Mouse (Mus musculus): ENCODE data around the gene Prim2. TPM values are rescaled to one million over a fixed set of nuclear protein-coding genes. Genes with fewer than 3 reads are reported as not detected.

Gene Prim2
- total RNA-seq, 2 experiments from 2014 or later, result 2.4 TPM

DNA sequence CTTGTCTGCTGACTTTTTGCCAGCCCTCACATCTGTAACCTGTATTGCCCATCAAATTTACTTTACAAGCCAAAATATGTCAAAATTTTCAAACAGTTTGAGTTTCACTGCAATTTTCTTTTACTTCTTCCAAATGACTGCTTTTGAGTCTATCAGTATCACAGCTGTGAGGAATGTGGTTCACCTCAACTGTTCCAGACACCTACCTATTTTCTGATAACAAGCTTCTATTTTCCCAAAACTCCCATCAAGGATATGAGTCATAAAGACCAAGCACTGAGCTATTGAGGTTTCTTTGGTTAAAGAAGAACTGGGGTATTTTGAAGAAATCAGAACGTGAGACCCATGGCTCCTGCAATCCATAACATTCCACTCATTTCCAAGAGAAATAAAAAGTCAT lies 57.5 kb downstream of the Prim2 start:
- no peak for DNase-seq
- intact Hi-C loops (cut with DNase I), result no loop called here

DNA sequence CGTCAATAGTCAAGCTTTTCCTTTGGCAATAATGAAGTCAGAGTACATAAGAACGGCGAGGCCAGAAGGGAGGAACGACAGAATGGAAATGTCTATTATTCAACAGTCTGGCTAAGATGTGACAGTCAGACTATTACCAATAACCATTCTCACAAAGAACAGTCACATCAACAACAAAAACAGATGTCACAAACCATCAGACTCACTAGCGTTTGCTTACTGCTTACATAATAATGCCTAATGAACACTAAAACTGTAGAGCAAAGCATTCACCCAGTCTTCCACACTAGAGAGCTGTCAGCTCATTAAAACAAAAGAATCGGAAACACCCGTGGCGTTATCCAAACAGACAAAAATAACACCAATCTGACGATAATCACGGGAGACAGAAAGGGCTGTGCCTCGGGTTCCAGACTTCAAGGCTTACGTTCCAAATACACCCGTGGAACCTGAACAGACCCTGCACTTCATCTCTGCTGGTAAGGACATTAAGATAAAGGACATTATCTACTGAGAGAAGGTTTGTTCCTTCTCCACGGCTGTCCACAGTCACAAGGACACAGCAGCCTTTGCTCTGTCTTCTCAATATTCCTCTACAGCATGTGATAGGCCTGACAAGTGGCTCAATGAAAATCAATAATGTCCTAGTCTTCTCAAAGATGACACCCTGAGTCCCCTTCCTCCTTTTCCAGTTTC lies 59.4 kb downstream of the Prim2 start:
- no peak for DNase-seq
- intact Hi-C loops (cut with DNase I), result no loop called here

DNA sequence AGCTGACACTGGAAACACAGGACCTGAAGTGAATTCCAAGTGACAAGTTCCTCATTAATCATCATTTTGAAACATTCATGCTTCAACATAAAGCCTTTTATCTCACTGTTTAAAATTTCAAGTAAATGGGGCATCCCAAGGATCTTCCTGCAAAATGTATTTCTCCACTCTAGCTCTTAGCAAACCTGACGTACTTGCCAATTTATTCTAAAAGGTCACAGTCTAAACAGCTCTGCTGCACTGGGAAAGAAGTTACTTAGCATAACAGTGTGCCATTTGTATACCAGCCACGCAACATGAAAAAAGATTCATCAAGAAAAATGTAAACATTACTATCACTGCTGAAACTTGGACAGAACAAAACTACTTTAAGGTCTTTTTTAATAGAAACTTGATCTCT lies 61.5 kb downstream of the Prim2 start:
- intact Hi-C loops (cut with DNase I), result no loop called here

DNA sequence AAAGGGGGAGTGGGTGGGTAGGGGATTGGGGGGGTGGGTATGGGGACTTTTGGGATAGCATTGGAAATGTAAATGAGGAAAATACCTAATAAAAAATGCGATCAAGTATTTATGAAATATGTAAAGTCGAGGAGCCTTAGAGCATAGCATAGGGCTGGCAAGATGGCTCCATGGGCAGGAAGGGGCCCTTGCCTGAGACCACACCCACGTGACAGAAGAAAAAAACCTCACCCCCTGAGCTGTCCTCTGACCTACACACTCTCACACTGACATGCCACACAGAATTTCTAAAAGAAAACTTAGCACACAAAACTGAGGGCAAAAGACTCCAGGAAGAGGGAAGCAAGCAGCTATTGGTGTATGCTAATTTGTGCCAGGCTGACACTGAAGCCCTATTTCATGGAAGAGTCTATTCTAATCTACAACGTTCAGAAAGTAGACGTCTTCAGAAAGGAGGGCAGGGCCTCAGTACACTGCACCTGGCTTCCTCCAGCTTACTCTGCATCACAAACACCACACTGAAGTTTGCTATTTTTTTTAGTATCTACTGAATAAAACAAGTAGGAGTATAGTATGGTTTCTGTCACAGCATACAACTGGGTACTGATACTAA lies 65.4 kb downstream of the Prim2 start:
- DNase-seq, result no peak
- intact Hi-C loops (cut with DNase I), result no loop called here

More for the DNA sequence above, 61.5 kb downstream of the Prim2 start:
- DNase-seq, result no peak

DNA sequence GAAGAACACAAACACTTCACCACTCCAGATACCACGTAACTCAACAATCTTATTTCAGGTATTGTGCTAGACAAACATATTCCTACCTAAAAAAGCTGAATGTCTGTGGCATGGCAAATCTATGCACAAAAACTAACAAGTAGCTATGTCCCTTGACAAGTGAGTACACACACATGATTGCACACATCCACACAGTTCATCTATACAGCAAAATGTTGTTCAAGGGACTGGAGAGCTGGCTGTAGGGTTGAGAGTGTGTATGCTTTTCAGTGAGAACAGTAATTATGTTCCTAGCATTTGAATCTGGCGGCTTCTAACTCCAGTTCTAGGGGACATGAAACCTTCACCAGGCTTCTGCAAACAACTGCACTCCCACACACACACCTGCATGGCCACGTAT lies 69.9 kb downstream of the Prim2 start:
- no peak for DNase-seq
- intact Hi-C loops (cut with DNase I), result no loop called here

DNA sequence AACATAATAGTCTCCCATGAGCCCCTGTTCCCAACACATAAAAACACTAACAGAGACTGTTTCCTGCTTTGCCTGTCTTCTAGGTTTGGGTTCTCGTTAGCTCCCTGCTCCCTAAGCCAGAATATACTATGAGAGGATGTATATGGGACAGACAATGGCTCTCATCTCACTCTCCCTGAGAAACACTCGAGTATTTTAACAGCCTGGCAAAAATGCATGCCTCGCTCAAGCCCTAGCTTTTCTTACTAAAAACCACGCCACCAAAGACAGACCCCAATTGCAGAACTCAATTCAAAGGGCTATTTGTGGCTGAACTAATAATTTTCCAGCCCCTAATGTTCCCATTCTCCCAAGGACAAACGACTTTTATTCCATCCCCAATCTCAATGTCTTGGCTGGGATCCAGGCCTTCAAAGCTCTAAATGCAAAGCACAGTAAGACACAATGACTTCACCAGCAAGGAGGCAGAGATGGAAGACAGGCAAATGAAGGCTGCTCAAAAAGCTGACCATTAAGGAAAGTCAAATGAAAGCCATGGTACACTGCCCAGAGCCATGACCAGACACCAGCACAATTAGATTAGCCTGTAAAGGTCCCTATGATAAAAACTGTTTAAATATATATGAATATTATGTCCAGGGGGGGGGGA lies 70.5 kb downstream of the Prim2 start:
- no peak for DNase-seq
- intact Hi-C loops (cut with DNase I), result no loop called here

DNA sequence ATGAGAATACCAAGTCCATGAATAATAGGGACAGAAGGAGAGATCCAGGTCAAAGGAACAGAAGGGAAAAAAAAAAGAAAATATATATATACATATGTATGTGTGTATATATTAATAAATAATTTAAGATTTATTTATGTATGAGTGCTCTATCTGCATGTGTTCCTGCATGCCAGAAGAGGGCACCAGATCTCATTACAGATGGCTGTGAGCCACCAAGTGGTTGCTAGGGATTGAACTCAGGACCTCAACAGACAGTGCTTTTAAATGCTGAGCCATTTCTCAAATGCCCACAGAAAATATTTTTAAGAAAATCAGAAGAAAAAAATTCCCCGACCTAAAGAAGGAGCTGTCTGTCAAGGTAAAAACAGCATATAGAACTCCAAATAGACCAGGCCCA lies 72.6 kb downstream of the Prim2 start:
- intact Hi-C loops (cut with DNase I), result no loop called here
- no peak for DNase-seq

DNA sequence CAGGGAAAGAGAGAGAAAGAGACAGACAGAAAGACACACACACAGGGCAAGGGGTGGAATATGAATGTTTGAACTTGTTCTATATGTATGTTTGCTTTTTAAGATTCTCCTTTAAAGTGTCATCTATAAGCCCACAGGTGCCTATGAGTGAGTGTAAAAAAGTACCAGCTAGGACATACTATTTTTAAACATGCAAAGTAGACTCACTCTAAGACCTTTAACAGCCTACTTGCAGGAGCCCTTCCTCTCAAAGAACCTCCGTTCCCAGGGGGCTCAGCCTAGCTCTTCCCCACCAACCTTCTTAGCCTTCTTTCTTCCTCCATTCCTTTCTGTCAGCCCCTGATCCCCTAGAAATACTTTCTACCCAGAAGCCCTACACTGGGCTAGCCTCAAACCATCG lies 73.7 kb downstream of the Prim2 start:
- no peak for DNase-seq
- intact Hi-C loops (cut with DNase I), result no loop called here

DNA sequence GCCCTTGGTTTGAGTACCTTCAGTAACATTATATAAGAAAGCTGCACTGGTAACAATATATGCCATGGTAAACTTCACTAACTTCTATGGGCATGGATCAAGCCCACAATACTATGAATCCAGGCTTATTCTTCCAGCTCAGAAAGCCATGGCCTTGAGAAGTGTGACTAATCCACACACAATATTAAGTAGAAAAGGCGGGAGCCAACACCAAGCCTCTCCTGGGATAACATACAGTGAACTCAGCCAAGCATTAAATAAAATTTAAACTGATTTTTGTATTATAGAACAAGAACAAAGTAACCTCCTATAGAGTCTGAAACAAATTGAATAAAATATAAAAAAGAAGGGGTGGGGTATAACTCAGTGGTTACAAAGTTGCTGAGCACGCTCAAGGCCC lies 74.6 kb downstream of the Prim2 start:
- intact Hi-C loops (cut with DNase I), result no loop called here
- no peak for DNase-seq

DNA sequence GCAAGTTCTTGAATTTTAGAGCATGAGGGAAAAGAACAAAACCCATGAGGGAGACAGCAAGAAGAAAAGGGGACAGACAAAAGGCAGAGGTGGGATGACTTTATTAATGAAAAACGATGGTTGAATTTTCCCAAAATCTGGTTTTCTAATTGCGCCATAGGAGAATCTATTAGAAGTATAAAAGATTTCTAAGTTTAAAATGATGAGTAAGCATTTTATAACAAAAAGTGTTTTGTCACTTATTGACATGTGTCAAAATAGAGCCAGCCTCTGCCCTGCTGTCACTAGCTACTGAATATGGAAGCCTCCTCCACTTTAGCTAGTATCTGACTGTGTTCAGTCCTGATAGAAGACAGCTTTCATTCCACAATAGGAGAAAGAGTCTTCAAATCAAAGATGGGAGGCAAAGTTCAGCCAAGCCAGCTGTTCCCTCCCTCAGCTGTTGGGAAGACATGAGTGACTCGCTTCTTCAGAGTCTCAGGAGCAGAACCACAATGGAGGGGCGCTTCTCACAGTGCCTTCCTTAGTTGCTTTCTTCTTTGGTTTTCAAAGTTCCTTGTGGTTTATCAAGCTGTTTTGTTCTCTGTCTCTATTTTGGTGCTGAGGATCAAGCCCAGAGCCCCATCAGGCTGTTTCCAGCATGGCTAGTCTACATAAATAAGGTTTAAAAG lies 75.7 kb downstream of the Prim2 start:
- DNase-seq, result no peak
- intact Hi-C loops (cut with DNase I), result no loop called here

DNA sequence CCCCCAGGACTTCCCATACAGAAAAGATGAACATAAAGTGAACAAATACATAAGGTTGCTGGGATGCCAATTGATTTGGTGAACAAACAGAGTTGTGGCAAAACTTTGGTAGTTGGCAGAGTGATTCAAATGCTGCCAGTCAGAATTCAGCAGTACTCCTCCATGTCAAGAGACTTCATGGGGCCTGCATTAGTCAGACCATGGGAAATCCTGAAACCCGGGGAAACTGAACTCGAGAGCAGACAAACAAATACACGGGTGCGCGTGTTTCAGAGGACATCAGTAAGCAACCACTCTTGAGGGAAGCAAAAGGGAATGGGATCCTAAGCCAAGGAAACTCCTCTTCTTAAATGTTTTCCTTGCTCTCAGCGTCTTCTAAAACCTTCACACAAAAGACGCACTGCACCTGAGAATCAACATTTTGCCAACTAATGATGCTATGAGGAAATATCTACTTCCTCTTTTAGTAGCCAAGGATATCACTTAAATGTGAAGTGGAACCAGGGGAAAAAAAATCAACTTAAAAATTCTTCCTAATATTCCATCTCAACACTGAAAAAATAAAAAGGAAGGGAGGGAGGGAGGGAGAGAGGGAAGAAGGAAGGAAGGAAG lies 77.5 kb downstream of the Prim2 start:
- intact Hi-C loops (cut with DNase I), result no loop called here
- no peak for DNase-seq

DNA sequence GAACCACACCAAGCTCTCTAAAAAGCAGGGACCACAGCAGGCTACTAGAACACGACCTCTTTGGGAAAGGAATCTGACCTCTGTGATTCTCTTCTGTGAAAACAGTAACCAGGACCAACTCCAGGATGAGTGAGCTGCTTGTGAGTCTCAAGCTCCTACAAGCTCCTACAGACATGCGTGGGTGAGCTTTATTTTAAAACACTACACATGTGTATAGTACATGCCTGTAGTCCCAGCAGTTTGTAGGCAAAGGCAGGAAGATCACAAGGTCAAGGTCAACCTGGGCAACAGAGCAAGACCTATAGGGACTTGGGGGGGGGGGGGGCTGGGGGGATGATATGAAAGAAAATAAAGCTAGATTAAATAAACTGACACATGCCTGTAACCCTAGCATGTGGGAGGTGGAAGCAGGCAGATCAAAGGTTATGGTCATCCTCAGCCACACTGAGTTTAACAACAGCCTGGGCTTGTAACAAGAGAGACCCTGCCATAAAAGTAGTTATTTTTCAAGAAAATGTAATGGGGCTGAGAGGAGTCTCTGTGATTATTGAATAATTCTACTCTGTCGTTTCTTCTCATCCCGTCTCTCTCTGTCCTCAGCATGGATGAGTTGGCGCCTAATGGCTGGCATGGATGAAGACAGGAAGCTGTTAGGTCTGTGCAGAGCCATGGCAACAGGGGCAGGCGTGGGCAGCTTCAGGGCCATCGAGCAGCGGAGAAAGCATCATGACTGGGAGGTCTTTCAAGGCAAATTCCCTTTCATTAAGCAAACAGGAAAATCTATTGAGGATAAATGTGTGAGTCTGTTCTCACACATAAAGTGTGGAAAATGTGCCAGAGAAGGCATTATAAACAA lies 78.8 kb downstream of the Prim2 start:
- DNase-seq, result no peak
- intact Hi-C loops (cut with DNase I), result no loop called here

DNA sequence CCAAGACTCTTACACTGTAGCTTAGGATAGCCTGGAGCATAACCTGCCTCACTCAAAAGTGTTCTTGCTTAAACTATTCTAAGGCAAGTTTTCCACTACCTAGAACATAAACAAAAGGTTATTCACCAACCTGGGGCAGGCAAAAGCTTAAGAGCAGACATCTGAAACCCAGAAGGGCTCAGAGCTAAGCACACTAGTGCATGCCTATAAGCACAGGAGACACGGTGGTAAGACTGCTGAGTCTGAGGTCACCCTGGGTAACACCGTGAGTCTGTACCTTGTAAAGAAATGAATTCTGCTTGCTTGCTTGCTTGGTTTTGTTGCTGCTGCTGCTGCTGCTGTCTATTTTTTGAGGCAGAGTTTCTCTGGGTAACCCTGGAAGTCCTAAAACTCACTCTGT lies 80.1 kb downstream of the Prim2 start:
- no peak for DNase-seq
- intact Hi-C loops (cut with DNase I), result no loop called here

DNA sequence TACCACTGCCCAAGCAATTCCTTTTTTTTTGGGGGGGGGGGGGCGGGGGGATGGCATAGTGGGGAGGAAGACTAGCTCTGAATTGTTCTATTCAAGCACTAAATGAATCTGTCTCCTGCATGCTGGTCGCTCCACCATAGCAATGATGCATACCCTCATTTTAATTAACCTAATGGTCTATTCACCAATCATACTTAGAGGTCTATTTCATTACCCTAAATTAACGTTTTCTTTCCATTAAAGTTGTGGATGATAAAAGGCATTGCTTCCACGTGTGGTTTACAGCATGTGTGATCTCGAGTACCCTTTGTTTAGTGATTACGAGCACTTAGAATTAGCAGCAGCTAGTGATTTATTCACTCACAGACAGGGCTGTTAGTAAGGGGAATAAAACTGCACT lies 81.0 kb downstream of the Prim2 start:
- no peak for DNase-seq
- intact Hi-C loops (cut with DNase I), result no loop called here

DNA sequence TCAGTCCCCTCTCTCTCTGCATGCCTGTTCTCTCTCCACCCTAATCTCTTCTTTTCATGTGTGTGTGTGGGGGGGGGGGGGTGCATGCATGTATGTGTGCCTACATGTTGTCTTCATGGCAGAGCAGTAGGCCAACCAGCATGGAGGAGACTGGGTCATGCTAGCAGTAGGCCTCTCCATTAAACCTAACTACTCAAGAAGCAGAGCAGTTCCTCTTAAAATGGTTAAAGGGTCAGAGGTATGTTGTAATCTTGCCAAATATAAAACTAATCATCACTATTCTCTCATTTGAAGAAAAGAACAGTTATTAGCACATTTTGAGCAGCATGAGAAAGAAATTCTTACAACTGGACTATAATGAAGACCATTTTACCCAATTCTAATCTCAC lies 85.0 kb downstream of the Prim2 start:
- DNase-seq, result no peak
- intact Hi-C loops (cut with DNase I), result no loop called here

DNA sequence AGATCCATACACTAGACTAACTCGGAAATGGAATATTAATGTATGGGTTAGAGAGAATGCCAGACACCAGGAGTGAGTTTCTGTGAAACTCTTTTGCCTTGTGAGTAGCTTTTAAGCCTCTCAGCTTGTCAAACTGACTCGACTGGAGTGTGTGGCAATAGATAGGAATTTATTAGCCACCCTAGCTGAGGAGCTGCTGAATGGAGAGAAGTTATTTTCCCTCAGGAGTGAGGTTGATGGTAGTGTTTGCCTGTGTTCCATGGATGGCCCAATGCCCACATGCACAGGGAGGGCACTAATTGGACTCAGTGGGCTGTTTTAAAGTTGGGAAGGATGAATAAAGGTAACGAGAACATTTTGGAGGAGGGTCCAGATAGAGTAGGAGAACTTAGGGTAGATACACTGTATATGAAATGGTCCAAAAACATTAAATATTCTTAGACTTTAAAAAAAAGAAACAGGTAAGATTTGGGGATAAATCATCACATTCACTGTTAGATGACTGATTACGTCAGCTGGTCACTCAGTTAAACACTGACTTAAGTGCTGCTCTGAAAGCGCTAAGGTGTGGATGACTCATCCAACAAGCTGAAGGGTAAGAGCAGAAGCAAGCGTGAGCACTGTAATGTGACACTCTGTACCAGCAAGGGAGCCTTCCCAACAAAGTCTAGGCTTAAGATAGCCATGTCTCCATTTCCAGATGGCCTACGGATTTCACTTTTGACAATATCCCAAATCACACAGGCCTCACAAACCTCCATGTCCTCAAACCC lies 85.6 kb downstream of the Prim2 start:
- DNase-seq, result no peak
- intact Hi-C loops (cut with DNase I), result no loop called here

DNA sequence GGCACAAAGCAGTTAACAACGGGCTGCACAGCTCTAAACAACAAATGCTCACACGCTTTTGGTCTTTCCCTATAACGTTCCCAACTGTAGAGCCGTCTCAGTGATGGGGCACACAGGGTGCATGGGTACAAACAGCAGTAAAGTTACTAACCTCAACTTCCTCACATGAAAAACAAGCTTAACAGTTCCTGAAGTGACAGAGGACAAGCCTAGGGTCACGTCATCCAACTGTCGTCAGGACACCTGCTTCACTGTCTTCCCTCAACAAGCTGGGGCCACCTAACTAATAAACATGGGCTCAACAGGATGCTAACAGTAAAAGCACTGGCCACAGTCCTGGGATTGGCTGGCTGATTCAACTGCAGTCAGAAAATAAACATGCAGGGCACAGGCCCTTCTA lies 91.0 kb downstream of the Prim2 start:
- DNase-seq, result no peak
- intact Hi-C loops (cut with DNase I), result no loop called here

DNA sequence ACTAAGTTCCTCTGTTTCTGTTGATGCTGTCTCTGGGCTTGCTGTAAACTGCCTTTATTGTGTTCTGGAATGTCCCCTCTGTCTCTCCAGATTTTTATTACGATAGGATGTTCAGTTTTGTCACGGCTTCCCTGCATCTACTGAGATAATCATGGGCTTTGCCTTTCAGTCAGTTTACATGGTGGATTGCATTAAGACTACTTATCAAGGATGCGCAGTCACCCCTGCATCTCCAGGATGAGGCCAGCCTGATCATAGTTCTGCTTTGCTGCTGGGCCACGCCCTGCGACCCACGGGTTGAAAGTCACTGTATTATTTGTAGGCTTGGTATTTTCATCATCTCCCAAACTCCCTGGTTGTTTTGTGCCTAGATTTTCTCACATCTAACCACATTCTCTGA lies 95.1 kb downstream of the Prim2 start:
- intact Hi-C loops (cut with DNase I), result no loop called here
- no peak for DNase-seq

DNA sequence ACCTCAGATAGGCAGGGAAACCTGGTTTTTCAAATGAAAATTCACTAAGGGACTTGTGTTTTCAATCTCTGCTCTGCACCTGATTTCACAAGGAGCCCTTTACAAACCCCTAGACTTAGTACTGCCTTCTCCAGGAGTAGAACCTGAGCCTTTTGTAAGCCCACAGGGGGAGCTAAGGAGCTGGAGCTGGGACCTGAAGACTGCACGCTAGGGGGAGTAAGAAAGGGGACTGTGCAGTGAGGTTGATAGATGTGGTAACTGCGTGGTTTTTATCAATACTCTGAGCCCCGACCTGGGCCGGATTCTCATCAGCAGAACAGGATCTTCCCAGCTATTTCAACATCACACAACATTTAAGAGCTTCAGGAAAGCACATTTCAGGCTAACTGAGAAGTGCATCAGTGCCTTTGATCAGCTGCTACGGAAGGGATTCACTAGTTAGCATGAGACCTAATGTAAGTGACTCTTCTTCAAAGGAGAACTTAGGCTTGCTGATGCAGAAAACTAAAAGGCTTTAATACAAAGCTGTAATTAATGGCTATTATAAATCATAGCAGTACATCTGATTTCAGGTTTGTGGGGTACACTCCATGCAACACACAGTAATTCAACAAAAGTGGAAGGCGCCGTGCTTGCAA lies 103.7 kb downstream of the Prim2 start:
- no peak for DNase-seq
- intact Hi-C loops (cut with DNase I), result no loop called here

All from heart, postnatal 36 days (tissue).